Mouse (Mus musculus) bone marrow, adult 2 months (tissue): ENCODE results near the gene Zfp768.

ENCODE experiments used
- CTCF ChIP-seq: fragments of 200-500 bp; IDR thresholded peaks from 2 replicates; pipeline ENCODE4 v1.5.1; 2011; ENCODE audit warnings: low read length, control low read depth; ENCODE audit not compliant: control insufficient read depth, insufficient read depth
- POLR2A ChIP-seq: fragments of 200-500 bp; IDR thresholded peaks from 2 replicates; pipeline ENCODE4 v1.6.1; 2011; ENCODE audit warnings: low read depth, mild to moderate bottlenecking, control low read depth, low read length, borderline replicate concordance; ENCODE audit not compliant: control insufficient read depth

- no peak for TF ChIP-seq CTCF
- no peak for TF ChIP-seq POLR2A
Observed at GRCm38 (mm10) chr7:127345092-127345491, 297 bp downstream of the Zfp768 start.
